Mouse (Mus musculus) c-Kit-positive CD71-positive TER-119-positive erythroid progenitor cells, embryonic 14.5 days (primary cell): ENCODE data around the gene Grik1.

Source experiments
- DNase-seq: peaks from one replicate; pipeline ENCODE4 v3.0.0-alpha.2; 2013; ENCODE audit warnings: low spot score

Grik1 gene

DNA sequence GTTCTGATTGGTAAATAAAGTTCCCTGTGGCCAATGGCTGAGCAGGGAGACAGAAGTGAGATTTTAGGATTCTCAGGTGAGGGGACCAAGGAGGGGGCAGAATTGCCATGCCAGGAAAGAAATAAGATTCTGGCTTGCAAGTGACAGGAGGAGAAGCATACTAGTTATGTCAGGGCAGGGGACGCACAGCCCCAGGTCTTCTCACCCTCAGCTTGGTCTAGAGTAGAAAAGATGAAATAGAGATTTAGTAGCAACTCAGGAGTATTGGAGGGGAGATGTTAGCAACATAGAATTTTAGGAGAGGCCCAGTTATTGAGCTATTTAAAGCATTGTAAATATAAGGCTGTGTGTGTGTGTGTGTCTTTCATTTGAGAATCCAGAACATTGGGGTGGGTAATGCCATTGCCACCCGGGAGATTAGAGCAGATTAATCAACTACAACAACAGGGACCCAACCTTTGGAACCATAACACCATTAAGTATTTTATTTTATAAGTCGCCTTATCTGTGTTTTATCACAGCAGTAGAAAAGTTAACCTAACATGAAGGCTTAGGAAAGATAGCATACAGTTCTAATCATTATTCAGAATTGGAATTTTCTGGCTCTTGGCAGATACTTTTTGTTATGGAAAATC, 436.5 kb downstream of the Grik1 start:
- DNase-seq, result no peak

- DNase-seq, result no peak
These were observed 438.5 kb downstream of the Grik1 start for GRCm38 (mm10) chr16:87851550-87851949.

GRCm38 (mm10) chr16:87848799-87849198, 441.3 kb downstream of the Grik1 start:
- DNase-seq, result no peak
